Mouse (Mus musculus) c-Kit-positive CD71-positive TER-119-negative erythroid progenitor cells, embryonic 14.5 days (primary cell): Measurements from ENCODE around the gene Adam22.
"Not testable (repeated sequence)": the region's sequence is repeated elsewhere in the genome, so short reads cannot be mapped to it uniquely, and the experiment has no call there.

Source experiments
- DNase-seq: peaks from one replicate; pipeline ENCODE4 v3.0.0-alpha.2; 2013; ENCODE audit warnings: low read depth

Adam22 gene

GRCm38 (mm10) chr5:8326671-8327070 lies 41.3 kb downstream of the Adam22 start:
- DNase-seq, result no peak

- DNase-seq, result no peak
These were observed 55.6 kb downstream of the Adam22 start for GRCm38 (mm10) chr5:8312324-8312723.

- no peak for DNase-seq
These were observed 57.1 kb downstream of the Adam22 start for GRCm38 (mm10) chr5:8310907-8311306.

- no peak for DNase-seq
These were observed 70.1 kb downstream of the Adam22 start for GRCm38 (mm10) chr5:8297719-8298419.

- no peak for DNase-seq
These were observed 74.7 kb downstream of the Adam22 start for GRCm38 (mm10) chr5:8293287-8293686.

- no peak for DNase-seq
These were observed 76.5 kb downstream of the Adam22 start for GRCm38 (mm10) chr5:8291496-8291895.

GRCm38 (mm10) chr5:8289678-8290614 lies 78.0 kb downstream of the Adam22 start:
- no peak for DNase-seq

- no peak for DNase-seq
These were observed 83.8 kb downstream of the Adam22 start for GRCm38 (mm10) chr5:8284123-8284522.

- no peak for DNase-seq
These were observed 91.8 kb downstream of the Adam22 start for GRCm38 (mm10) chr5:8276141-8276540.

GRCm38 (mm10) chr5:8257366-8257765 lies 110.6 kb downstream of the Adam22 start:
- DNase-seq, result no peak

- no peak for DNase-seq
These were observed 111.5 kb downstream of the Adam22 start for GRCm38 (mm10) chr5:8256487-8256886.

GRCm38 (mm10) chr5:8244696-8245095 lies 123.3 kb downstream of the Adam22 start:
- DNase-seq, result no peak

- no peak for DNase-seq
These were observed 124.8 kb downstream of the Adam22 start for GRCm38 (mm10) chr5:8243064-8243615.

- no peak for DNase-seq
These were observed 125.3 kb downstream of the Adam22 start for GRCm38 (mm10) chr5:8242660-8243059.

GRCm38 (mm10) chr5:8227073-8227472 lies 140.9 kb downstream of the Adam22 start:
- DNase-seq, result no peak

GRCm38 (mm10) chr5:8224321-8224705 lies 143.6 kb downstream of the Adam22 start:
- DNase-seq, result no peak

GRCm38 (mm10) chr5:8223597-8224320 lies 144.2 kb downstream of the Adam22 start:
- no peak for DNase-seq

- no peak for DNase-seq
These were observed 146.3 kb downstream of the Adam22 start for GRCm38 (mm10) chr5:8221630-8222029.

GRCm38 (mm10) chr5:8215841-8216240 lies 152.1 kb downstream of the Adam22 start:
- no peak for DNase-seq

- not testable (repeated sequence) for DNase-seq
These were observed 183.0 kb downstream of the Adam22 start for GRCm38 (mm10) chr5:8184992-8185391.

- DNase-seq, result no peak
These were observed 187.3 kb downstream of the Adam22 start for GRCm38 (mm10) chr5:8180646-8181045.

- DNase-seq, result no peak
These were observed 189.8 kb downstream of the Adam22 start for GRCm38 (mm10) chr5:8178111-8178510.
